Mouse (Mus musculus): ENCODE data around the gene Acsl3. TPM values are rescaled to one million over a fixed set of nuclear protein-coding genes. Genes with fewer than 3 reads are reported as not detected.
A peak's percentile ranks its signal among the peaks of the same experiment; 100 is the strongest.

Acsl3 gene
- polyA plus RNA-seq, 1 experiment from 2014 or later: 66.5 TPM

DNA sequence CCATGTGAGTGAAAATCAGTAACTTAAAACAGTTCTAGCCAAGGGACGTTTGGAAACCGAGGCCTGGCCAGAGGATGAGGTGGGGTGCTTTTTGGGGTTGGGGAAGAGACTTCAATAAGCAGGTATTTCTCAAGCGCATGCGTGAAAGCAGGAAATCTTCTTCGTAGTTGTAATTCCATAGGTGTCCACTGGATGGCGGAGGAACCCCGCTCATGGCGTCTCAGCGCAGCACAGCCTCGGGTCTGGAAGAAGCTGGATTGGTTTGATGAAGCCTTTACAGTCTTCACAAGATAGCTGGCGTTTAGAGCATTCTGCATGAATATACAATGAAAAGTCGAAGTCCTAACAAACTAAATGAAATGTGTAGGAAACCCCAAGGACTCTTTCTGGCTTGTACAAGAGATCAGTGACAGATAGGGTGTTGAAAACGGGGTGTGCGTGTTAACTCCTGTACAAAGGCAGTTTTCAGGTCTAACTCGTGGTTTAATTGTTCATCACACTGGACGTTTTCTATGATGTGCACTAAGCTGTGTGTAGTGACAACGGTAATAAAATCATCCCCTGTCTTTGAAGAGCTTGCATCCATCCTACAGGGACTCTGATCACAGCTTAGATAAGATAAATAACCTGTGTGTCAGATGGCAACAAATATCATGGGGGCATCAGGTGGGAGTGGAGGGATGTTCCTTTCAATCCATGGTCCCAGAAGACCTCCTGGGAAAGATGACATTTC, 67.0 kb downstream of the Acsl3 start:
- 16% methylated on average over 17 of the region's 17 CpGs for WGBS
- ATAC-seq (ENCODE audit: extremely low read depth, insufficient number of reproducible peaks, low FRiP score, low TSS enrichment): no peak
- H3K4me3 ChIP-seq: no peak overlapping the region
- H3K36me3 ChIP-seq: no peaks in the 10 kb centered on the region
- no peak overlapping the region for H3K9ac ChIP-seq
- H3K9me3 ChIP-seq: peaks cover 3% of the 10 kb centered on the region; the same call in 1 of the 2 replicates
- H3K27me3 ChIP-seq (replicated peaks): no peaks in the 10 kb centered on the region
- 0 out of 2 replicates have a peak overlapping the region, but pooled peaks have one; percentile 12 for H3K4me2 ChIP-seq
- peaks cover 14% of the 10 kb centered on the region for H3K4me1 ChIP-seq
- H3K27ac ChIP-seq (replicated peaks): no peak overlapping the region

DNA sequence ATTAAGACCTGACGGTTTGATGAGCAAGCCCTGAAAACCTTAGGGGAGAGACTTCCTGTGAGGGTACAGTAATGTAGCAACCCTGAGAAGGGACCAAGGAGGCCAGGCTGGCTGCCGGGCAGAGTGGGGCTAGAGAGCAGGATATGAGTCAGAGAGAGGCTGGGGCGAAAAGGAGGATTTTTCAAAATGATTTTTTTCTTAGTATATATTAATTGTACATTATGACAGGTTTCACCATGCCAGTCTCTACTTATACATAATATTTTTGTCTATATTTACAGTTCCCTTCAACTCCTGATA, 67.5 kb downstream of the Acsl3 start:
- Histone ChIP-seq H3K4me3 (no peak overlapping the region), H3K27ac (replicated peaks) (no peak overlapping the region), H3K36me3 (no peaks in the 10 kb centered on the region), H3K4me1 (peaks cover 14% of the 10 kb centered on the region), H3K9ac (no peak overlapping the region), H3K4me2 (no peak overlapping the region), H3K9me3 (peaks cover 3% of the 10 kb centered on the region; the same call in 1 of the 2 replicates), H3K27me3 (replicated peaks) (no peaks in the 10 kb centered on the region)
- no peak for ATAC-seq (ENCODE audit: extremely low read depth, insufficient number of reproducible peaks, low FRiP score, low TSS enrichment)
- 49% methylated on average over 3 of the region's 3 CpGs for WGBS

DNA sequence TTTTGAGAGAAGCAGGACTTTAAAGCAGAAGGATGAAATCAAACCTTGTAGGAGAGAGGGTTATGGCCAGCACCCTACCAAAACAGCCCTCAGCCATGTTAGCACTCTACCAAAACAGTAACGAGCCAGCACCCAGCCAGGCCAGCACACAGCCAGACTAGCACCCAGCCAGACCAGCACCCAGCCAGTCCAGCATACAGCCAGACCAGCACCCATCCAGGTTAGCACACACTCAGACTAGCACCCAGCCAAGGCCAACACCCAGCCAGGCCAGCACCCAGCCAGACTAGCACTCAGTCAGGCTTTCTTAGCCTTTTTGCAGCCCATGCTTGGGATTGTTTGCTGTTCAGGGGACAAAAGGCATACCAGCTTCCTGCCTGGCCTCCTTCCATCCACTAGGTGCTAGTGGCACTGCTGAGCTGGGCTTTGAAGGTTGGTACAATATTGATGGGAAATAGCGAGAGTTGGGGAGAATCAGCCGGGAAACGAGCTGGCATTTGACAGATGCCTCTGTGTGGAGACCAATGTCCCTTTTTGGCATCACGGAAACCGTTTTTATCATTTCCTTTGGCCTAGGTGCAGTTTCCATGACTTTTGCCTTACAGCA, 68.1 kb downstream of the Acsl3 start:
- Histone ChIP-seq H3K27me3 (replicated peaks) (no peaks in the 10 kb centered on the region), H3K27ac (replicated peaks) (no peak overlapping the region), H3K4me1 (peaks cover 14% of the 10 kb centered on the region), H3K4me2 (no peak overlapping the region), H3K4me3 (no peak overlapping the region), H3K36me3 (no peaks in the 10 kb centered on the region), H3K9me3 (peaks cover 3% of the 10 kb centered on the region; the same call in 1 of the 2 replicates), H3K9ac (no peak overlapping the region)
- 55% methylated on average over 6 of the region's 6 CpGs for WGBS
- no peak for ATAC-seq (ENCODE audit: extremely low read depth, insufficient number of reproducible peaks, low FRiP score, low TSS enrichment)

DNA sequence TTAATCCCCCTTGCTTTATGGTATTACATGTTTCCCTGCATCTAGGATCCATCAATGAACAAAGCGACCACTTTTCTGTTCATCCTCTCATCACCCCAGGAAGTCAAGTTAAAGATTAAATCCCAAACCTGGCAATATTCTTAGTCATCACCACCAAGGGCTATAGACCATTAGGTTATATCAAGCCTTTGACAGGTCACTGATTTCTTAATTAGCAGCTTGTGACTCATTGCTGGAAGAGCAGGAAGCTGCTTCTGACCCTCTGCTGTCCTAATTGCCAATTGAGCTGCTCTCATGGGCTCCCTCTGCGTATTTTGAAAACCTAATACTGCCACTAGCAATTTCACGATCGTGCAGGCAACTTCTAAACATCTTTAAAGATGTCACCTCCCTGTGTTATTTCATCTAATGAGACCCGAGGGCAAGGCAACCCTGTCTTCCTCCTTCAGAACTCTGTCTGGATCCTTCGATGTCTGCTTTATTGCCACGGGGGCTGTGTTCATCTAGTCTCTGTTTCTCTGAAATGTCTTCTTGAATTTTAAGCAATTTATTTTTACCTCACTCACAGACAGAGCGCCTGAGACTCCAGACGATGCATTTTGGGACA, 72.6 kb downstream of the Acsl3 start:
- no peak for ATAC-seq (ENCODE audit: extremely low read depth, insufficient number of reproducible peaks, low FRiP score, low TSS enrichment)

DNA sequence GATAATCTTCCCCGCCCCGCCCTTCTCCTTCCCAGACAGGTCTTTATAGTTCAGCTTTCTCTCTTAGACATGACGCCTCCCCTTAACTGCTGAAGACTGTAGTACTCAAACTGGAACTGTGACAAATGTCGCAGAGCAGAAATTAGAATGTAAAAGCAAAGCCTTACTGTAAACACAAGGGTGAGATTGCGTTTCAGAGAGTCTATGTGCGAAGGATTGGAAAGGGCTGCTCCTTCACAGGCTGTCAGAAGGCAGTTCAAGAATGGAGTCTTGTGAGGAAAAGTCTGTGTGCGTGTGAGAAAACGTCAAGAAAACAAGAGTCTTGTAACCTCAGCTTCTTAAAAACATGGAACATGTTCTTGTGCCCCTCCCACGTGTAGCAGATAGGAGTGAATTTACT, 74.7 kb downstream of the Acsl3 start:
- 73% methylated on average over 9 of the region's 9 CpGs for WGBS
- no peaks in the 10 kb centered on the region for H3K27me3 ChIP-seq (replicated peaks)
- H3K27ac ChIP-seq (replicated peaks): no peak overlapping the region
- ATAC-seq (ENCODE audit: extremely low read depth, insufficient number of reproducible peaks, low FRiP score, low TSS enrichment): no peak
- H3K4me3 ChIP-seq: no peak overlapping the region
- peaks cover 3% of the 10 kb centered on the region; the same call in 1 of the 2 replicates for H3K9me3 ChIP-seq
- H3K4me1 ChIP-seq: peaks cover 12% of the 10 kb centered on the region
- H3K4me2 ChIP-seq: no peak overlapping the region
- no peak overlapping the region for H3K9ac ChIP-seq
- H3K36me3 ChIP-seq: no peaks in the 10 kb centered on the region

More for the DNA sequence above, 72.6 kb downstream of the Acsl3 start:
- Histone ChIP-seq H3K4me1 (peaks cover 25% of the 10 kb centered on the region), H3K36me3 (no peaks in the 10 kb centered on the region), H3K4me3 (no peak overlapping the region), H3K27me3 (replicated peaks) (no peaks in the 10 kb centered on the region), H3K9me3 (peaks cover 3% of the 10 kb centered on the region; the same call in 1 of the 2 replicates), H3K9ac (no peak overlapping the region), H3K27ac (replicated peaks) (no peak overlapping the region), H3K4me2 (no peak overlapping the region)
- WGBS: 74% methylated on average over 9 of the region's 9 CpGs

DNA sequence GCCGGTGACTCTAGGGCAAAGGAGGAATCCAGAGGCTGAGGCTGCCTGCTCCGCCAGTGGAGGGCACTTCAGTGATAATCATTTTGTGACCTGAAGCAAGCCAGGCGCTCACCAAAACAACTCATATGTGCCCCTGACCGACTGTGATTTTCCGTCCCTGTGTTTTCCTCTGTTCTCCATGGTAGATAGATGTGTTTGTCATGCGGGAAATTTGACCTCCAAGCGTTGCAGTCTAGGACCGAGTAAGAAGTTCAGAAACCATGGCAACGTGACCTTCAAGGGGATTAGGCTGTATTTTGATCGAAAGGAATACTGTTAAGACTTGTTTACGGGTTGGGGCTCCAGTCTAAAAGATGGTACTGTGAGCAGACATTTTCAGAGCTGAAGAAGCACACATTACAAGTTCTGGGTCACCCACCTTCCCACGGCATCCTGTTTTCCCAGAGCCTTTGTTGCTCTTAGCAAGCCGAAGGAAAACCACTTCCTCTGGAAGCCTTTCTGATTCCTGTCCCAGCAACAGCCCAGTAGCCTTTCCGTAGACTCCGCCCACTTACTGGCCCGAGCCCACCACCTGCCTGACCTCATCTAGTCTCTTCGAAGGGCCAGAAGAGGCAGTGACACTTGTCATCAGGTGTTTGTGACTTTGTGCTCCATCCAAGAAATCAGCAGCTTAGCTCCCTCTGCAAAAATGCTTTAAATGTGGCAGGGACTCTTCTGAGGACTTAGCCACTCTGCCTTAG, 76.8 kb downstream of the Acsl3 start:
- no peaks in the 10 kb centered on the region; the same call in 1 of the 2 replicates for H3K9me3 ChIP-seq
- H3K4me2 ChIP-seq: no peak overlapping the region
- no peak for ATAC-seq (ENCODE audit: extremely low read depth, insufficient number of reproducible peaks, low FRiP score, low TSS enrichment)
- no peak overlapping the region for H3K9ac ChIP-seq
- H3K4me1 ChIP-seq: peaks cover 18% of the 10 kb centered on the region
- H3K4me3 ChIP-seq: no peak overlapping the region
- H3K36me3 ChIP-seq: no peaks in the 10 kb centered on the region
- WGBS: 56% methylated on average over 17 of the region's 17 CpGs
- H3K27me3 ChIP-seq (replicated peaks): no peaks in the 10 kb centered on the region
- H3K27ac ChIP-seq (replicated peaks): 0 out of 2 replicates have a peak overlapping the region, but pooled peaks have one; percentile 28

DNA sequence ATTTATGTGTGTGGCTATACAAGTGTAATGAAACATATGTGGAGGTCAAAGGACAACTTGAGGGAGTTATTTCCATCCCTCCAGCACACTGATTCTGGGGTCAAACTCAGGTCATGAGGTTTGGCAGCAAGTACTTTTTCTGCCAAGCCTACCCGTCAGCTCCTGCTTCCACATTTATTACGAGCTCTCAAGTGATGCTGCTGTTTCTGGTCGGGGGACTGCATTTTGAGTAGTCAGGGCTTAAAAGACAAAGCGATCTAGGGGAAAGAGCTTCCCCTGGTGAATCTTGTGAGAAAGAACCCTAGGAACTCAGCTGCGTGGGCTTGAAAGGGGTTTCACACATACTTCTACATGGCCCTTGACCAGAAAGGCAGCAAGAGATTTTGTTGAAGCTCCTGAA, 80.0 kb downstream of the Acsl3 start:
- ATAC-seq (ENCODE audit: extremely low read depth, insufficient number of reproducible peaks, low FRiP score, low TSS enrichment): no peak
- WGBS: 49% methylated on average over 5 of the region's 5 CpGs

DNA sequence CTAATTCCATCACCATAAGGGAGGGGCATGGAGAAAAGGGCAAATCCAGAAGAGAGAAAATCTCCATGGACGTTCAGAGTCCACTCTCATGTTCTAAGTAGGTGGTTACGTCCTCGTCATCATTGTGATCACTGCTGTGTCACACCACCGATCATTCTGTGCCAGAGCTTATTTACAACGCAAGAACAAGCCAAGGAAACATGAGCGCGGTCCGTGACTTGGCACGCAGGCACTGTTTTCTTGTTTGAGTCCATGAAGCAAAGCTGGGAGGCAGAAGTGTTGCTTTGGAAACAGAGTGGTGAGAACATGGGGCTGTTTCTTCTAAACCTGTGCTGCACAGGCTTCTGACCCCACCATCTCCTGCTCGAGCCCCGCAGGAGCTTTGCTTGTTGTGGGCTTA, 83.1 kb downstream of the Acsl3 start:
- Histone ChIP-seq H3K27me3 (replicated peaks) (no peaks in the 10 kb centered on the region), H3K27ac (replicated peaks) (no peak overlapping the region)

More for the DNA sequence above, 80.0 kb downstream of the Acsl3 start:
- Histone ChIP-seq H3K9ac (no peak overlapping the region), H3K4me3 (no peak overlapping the region), H3K4me1 (peaks cover 18% of the 10 kb centered on the region), H3K27me3 (replicated peaks) (no peaks in the 10 kb centered on the region), H3K9me3 (no peaks in the 10 kb centered on the region; the same call in 1 of the 2 replicates), H3K4me2 (no peak overlapping the region), H3K36me3 (no peaks in the 10 kb centered on the region), H3K27ac (replicated peaks) (0 out of 2 replicates have a peak overlapping the region, but pooled peaks have one; percentile 25)

DNA sequence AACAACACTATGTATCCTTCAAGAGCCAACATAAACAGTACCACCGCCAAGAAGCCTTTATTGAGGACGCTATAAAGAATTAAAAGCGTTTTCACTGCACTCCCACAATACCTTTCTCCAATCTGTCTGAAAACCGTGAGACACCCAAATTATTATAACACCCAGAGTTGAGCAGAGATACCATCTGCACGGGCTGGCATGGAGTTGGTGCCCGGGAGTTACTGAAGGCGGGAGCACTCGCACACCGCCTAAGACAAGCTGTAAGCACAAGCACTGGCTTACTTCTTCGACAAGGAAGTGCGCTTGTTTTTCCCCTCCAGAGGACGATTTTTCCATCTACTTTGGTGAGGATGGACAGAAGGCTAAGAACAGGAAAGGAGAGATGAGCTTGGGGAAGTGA, 84.6 kb downstream of the Acsl3 start:
- WGBS: 77% methylated on average over 12 of the region's 12 CpGs
- Histone ChIP-seq H3K27ac (replicated peaks) (no peak overlapping the region), H3K9me3 (0 out of 2 replicates have a peak, but pooled peaks cover 2% of the 10 kb centered on the region), H3K4me1 (peaks cover 25% of the 10 kb centered on the region), H3K36me3 (no peaks in the 10 kb centered on the region), H3K9ac (no peak overlapping the region), H3K4me3 (no peak overlapping the region), H3K4me2 (no peak overlapping the region), H3K27me3 (replicated peaks) (no peaks in the 10 kb centered on the region)
- no peak for ATAC-seq (ENCODE audit: extremely low read depth, insufficient number of reproducible peaks, low FRiP score, low TSS enrichment)

More for the DNA sequence above, 83.1 kb downstream of the Acsl3 start:
- Histone ChIP-seq H3K4me1 (peaks cover 17% of the 10 kb centered on the region), H3K9ac (no peak overlapping the region), H3K4me3 (no peak overlapping the region), H3K4me2 (no peak overlapping the region), H3K36me3 (no peaks in the 10 kb centered on the region), H3K9me3 (no peaks in the 10 kb centered on the region; the same call in 1 of the 2 replicates)
- ATAC-seq (ENCODE audit: extremely low read depth, insufficient number of reproducible peaks, low FRiP score, low TSS enrichment): no peak
- WGBS: 86% methylated on average over 11 of the region's 11 CpGs

DNA sequence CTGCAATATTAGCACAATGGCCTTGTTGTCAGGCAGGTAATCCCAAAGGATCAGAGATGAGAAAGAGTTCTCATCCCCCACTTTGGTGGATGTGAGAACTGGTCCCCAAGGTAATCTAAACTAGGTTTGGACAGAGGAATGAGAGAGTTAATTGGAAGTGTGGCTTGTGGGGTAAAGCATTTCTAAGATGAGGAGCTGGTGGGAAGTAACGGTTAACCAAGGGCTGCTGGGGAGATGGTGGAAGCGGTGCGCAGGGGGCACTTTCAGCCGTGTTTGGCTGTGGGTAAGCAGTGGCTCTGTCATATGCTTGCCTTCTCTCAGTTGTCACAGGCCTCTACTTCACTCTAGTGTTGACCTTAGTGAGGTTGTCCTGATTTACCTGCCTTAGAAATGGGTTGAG, 85.7 kb downstream of the Acsl3 start:
- no peak overlapping the region for H3K27ac ChIP-seq (replicated peaks)
- H3K4me1 ChIP-seq: peaks cover 19% of the 10 kb centered on the region
- WGBS: 91% methylated on average over 4 of the region's 4 CpGs
- no peak overlapping the region for H3K9ac ChIP-seq
- no peaks in the 10 kb centered on the region for H3K27me3 ChIP-seq (replicated peaks)
- no peak overlapping the region for H3K4me2 ChIP-seq
- H3K4me3 ChIP-seq: no peak overlapping the region
- H3K9me3 ChIP-seq: peaks cover 6% of the 10 kb centered on the region
- no peak for ATAC-seq (ENCODE audit: extremely low read depth, insufficient number of reproducible peaks, low FRiP score, low TSS enrichment)
- H3K36me3 ChIP-seq: no peaks in the 10 kb centered on the region

DNA sequence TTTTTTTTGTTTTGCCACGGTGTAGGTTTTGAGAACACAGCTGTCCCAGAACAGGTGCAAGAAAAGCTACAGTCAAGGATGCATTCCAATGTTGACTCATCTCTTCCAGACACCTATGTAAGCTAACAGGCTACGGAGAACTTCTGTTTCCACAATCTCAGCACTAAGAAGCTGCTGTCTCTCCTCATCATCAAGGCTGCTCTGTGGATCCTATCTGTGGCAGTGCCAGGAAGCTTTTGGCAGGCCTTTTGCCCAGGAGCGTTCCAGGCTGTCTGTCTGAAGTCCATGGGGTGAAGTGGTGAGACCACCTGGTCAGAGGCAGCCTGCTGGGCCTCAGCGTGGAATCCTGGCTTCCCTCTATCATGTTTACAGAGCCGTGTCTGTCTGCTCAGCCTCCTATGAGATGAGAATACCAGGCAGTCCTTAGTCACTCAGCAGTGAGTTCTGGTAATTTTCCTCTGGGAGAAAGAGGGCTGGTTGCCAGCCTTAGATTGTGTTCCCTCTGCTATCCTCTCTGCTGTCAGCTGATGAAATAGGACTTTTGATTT, 87.7 kb downstream of the Acsl3 start:
- peaks cover 19% of the 10 kb centered on the region for H3K4me1 ChIP-seq
- peaks cover 6% of the 10 kb centered on the region for H3K9me3 ChIP-seq
- H3K27me3 ChIP-seq (replicated peaks): no peaks in the 10 kb centered on the region
- no peak overlapping the region for H3K9ac ChIP-seq
- 22% methylated on average over 5 of the region's 5 CpGs for WGBS
- no peak overlapping the region for H3K4me3 ChIP-seq
- peak; percentile 37; the same call in 1 of the 2 replicates for ATAC-seq (ENCODE audit: extremely low read depth, insufficient number of reproducible peaks, low FRiP score, low TSS enrichment)
- no peaks in the 10 kb centered on the region for H3K36me3 ChIP-seq
- H3K27ac ChIP-seq (replicated peaks): peak overlapping the region; percentile 85
- no peak overlapping the region for H3K4me2 ChIP-seq
